Mouse (Mus musculus) brain, embryonic 14.5 days (tissue): ENCODE measurements at regions not wholly inside any gene's neighbourhood (a gene's known extent, or its start where the extent isn't known, plus 50 kb on each side); places are given as distances from the start of the nearest gene placed in this dataset.

Source experiments
- CTCF ChIP-seq: fragments of 200-500 bp; IDR thresholded peaks from 2 replicates; pipeline ENCODE4 v1.5.1; 2012; ENCODE audit warnings: inconsistent platforms, mild to moderate bottlenecking, moderate library complexity, borderline replicate concordance; ENCODE audit not compliant: insufficient read depth, insufficient read length; ENCODE audit errors: extremely low read depth
- POLR2A ChIP-seq: fragments of 200-500 bp; IDR thresholded peaks from 2 replicates; pipeline ENCODE4 v1.6.1; 2012; ENCODE audit warnings: mild to moderate bottlenecking, inconsistent platforms, borderline replicate concordance; ENCODE audit not compliant: poor library complexity, insufficient read depth, insufficient read length, severe bottlenecking; ENCODE audit errors: extremely low read depth

DNA sequence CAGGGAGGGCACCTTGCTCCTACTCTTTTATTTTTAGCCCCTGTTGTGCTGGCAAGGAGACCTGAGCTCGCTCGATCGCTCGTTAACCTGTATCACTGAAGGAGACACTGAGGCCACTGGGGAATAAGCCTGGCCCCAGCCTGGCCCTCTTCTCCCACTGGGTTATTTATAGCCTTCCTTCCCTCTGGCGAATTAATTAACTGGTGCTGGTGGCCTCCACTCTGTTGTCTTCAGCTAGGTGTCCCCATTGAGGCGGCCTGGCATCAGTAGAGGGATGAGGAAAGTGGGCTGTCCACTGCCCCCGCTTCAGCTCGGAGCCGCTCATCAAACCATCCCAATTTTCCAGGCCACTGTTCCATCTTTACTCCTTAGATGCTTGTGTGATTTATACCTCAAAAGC lies 152.1 kb upstream of the Tle3 start:
- TF ChIP-seq CTCF (no peak), POLR2A (no peak)
